Mouse (Mus musculus) megakaryocyte-erythroid progenitor cell, adult 5 weeks (primary cell): ENCODE measurements around the gene Fhod1. TPM values are rescaled to one million over a fixed set of nuclear protein-coding genes. Genes with fewer than 3 reads are reported as not detected.

Experiments used
- polyA plus RNA-seq: library from polyadenylated mRNA; stranded (reverse); fragments of >175 nt; gene quantifications from 2 replicates; pipeline ENCODE4 v1.2.3, GENCODE M21; 2012

The Fhod1 gene
- polyA plus RNA-seq: 23.7 and 27.7 TPM in 2 replicates

DNA sequence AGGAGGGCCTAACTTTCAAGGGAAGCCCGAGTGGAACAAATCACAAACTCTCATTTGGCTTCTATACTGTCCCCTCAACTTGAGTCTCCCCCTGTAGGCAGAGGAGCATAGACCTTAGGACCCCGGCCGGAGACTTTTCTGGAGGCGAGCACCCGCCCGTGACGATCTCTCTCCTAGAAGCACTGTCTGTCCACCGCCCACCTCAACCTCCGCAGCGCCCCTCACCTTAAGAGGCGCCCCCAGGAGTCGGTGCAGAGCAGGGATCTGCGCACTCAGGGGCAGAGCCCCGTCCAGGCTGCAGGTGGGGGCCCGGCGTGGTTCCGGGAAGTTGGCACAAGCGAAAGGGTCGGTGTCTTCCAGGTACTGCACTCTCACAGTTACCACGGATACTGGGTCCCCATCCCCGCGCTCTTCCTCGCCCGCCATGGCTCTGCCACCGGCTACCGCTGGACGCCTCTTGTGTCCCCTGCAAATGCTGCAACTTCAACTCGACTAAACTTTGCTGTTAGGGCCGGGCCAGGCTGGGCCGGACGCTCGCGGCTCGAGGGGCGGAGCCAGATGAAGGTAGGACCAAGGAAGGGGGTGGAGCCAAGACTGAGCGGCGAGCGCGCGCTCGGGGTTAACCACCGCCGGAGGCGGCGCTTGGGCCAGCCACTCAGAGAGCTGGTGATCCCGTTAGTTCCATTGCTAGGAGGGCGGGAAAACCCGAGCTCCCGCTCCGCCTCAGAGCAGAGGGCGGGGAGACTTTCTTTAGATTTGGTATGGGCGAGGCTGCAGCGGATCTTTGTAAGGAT lies at the start of gene Fhod1:
TSS of gene Fhod1 (minus strand) at position 526 of the 794 bp plus-strand sequence.

DNA sequence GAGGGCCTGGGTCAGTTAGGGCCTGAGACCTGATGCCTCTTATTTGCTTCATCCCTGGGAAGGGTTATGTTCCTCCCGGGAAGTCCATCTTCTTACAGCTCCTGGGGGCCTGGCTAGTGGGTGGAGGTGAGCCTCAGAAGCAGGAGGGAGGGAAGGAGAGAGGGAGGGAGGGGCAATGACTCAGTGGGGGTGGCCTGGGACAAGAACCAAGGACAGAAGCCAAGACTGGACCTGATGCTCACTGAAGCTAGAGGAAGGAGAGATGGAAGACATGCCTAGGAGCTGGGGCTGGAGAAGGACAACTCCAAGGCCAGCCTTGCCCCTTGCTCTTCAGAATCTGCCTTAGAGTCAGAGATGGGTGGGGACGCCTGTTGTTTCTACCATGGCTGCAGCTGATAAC lies 25.3 kb upstream of the Fhod1 start, which contains the start of gene Plekhg4:
TSS of gene Plekhg4 (plus strand) at position 243 of the 400 bp plus-strand sequence.

DNA sequence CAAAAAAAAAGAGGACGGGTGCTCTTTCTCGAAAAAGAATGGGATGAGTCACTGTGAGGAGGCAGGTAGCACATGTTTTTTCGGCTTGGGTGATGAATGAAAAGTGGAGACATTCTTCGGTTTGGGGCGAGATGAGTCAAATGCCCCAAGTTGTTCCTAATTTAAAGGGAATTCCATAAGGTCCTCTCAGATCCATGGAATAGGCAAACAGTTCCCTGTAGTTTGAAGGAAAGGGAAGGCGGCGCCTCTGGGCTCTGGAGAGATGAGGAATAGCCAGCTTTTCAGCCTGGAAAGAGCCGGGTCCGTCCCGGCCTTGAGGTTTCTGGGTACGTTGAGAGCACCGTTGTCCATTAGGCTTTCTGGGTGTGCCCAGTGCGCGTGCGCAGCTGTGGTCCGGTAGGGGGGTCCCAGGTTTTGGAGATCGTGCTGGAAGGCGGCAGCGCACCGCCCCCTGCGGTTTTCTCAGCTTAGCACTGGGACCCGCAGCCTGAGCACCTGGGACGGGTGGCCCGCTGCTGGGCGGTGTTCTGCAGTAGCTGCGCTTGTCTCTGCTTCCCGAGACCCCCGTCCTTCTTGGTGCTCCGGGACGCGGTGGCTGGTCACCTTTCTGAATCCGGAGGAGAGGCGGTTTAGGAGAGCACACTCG lies 820 bp upstream of the Fhod1 start, which contains the start of gene Slc9a5:
TSS of gene Slc9a5 (plus strand) at position 394 of the 646 bp plus-strand sequence.

DNA sequence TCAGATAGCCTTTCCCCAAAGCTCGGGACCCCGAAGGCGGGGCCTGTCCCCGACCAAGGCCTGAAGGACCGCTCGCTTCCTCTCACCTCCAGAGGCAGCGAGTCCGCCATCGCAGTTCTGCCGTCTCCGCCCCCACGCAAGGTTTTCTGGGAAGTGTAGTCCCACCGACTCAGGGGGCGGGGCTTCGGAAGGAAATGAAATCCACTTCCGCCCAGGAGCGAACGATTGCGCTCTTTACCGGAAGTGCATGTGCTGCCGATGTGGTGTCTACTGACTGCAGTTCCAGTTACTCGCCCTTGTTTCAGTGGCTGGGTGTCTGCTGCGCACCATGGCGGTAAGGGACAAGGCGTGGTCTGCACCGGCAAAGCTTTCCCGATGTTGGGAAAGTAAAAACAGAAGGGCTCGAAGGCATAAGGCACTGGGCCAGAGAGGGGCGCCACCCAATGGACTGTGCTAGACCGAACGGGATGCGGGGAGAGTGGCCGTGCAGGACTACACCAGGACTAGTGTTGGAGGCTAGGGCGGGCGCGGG lies 21.5 kb downstream of the Fhod1 start, which contains the start of the genes Lrrc29 and Tmem208:
TSS of gene Lrrc29 (minus strand) at position 138 of the 532 bp plus-strand sequence.
TSS of gene Tmem208 (plus strand) at position 214 of the 532 bp plus-strand sequence.

DNA sequence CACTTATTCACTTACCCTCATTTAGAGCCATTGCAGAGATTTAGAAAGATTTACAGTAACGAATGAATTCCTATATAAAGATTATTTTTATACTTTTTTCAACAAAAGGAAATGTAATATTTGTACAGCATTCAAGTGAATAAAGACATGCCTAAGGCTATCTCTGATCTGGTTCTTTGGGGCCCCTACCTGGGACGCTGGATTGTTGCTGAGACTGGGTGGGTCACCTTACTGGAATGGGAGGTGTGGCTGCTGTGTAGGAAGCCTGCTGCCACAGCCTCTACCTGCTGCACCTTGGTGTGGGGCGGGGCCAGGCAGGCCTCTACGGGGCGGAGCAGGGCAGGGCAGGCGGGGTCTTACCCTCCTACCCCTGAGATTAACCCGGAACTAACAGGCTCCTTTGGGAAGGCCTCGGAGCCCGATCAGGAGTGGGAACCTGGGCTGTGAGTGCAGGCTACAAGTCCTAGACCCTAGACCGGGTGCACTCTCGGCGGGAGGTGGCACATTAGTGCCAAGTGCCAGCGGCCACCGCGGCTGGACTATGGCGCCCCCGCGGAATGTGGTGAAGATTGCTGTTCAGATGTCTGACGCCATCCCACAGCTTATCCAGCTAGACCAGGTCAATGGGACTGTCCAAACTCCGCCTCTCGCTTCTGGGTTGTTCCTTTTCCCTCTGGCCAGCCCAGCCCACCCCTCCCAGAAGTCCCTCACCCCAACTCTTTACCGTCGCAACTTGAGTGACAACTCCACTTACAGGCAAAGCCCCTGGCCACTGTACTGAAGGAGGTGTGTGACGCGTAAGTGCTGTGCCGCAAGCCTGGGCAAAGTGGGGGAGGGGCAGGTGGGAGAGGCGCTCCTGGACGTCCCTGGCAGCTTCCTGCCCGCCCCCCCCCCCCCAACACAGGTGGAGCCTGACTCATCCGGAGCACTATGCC lies 42.3 kb downstream of the Fhod1 start, which contains the start of gene Elmo3:
TSS of gene Elmo3 (plus strand) at position 391 of the 935 bp plus-strand sequence.

DNA sequence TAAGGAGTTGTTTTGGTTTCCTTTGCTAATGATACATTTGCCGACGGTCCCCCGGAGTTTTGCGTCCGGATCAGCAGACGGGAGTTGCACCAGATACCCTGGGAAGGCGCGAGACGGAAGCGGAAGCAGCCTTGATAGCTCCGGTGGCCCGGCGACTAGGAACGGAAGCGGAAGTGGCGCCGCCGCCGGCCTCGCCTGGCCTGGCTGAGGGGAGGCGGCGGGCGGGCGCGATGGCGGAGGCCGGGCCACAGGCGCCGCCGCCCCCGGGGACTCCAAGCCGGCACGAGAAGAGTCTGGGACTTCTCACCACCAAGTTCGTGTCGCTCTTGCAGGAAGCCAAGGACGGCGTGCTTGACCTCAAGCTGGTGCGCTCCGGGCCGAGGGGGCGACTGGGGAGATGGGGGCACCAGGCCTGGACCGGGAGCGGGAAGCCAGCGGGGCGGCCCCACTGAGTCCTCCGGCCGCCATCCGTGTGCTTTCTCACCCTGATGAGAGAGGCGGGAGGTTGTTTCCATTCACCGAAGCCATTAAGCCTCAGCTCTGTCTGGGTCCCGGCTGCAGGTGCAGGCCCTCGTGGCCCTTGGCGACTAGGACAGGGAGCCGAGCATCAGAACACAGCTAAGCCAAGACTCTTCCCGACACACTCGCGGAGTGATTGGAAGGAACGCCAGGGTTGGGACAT lies 50.1 kb downstream of the Fhod1 start, which contains the start of gene E2f4:
TSS of gene E2f4 (plus strand) at position 153 of the 682 bp plus-strand sequence.

DNA sequence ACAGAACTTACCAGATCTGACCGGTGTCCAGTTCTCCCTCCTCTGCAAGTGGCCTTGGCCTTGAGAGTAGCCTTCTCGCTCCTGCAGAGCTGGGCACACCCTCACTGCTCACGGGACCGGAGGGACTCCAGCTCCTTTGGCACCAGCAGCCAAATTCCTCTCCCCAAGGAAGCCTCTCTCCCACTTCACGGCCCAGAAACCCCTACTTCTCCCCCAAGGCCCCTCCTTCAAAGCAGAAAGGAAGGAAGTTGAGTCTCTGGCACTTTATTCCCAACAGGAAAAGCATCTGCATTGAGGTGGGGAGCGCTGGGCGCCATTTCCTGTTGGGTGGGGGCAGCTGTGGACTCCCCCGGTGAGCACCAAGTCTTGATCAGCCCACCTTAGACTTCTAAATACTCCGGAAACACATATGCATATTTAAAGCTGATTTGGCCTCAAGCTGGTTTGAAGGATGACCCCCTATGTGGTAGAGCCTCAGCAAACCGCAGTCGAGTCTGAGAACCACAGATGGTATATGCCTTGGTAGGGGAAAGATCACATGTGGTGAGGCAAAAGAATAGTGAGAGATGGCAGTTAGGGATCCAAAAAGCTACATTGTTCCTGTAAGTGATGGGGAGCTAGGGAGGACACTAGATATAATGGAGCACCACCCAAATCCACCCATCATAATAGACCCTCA lies 51.7 kb downstream of the Fhod1 start, which contains the start of gene Exoc3l:
TSS of gene Exoc3l (minus strand) at position 207 of the 679 bp plus-strand sequence.

DNA sequence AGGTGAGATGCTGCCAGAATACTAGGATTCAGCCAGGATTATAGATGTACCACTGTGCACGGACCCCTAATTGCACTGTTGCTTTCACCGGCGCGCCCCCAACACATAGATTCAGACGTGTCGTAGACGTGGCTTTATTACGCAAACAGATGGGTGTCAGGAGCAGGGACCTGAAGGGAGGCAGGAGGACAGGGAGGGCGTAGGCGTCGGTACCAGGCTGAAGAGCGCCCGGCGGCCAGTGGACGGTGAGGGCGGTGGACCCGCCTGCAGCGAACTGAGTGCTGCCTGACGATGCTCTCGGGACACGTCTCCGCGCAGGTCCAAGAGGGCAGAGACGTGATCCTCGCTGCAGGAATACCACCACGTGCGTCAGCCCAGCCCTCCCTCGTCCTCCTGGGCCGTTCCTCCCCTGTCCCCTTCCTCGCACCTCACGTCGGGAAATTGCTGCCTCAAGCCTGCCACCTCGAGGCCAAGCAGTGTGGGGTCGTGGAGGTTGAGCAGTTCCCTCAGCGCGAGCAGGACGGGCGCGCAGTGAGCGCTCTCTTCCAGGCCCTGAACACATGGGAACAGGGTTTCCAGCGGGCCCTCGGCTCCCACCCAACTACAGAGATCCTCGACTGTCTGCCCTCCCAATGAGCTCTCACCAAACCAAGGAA lies 57.8 kb downstream of the Fhod1 start, which contains the start of gene 4931428F04Rik:
TSS of gene 4931428F04Rik (minus strand) at position 60 of the 656 bp plus-strand sequence.

Other genes starting within 250 kb of the Fhod1 start
- gene Ces4a, start 216.2 kb downstream of the Fhod1 start, polyA plus RNA-seq: not detected in 2 replicates
- gene Cbfb, start 177.3 kb downstream of the Fhod1 start, polyA plus RNA-seq: 37.9 and 39.6 TPM in 2 replicates
- 5.9 and 6.6 TPM in 2 replicates for gene D230025D16Rik, start 122.8 kb downstream of the Fhod1 start, polyA plus RNA-seq
- gene B3gnt9, start 92.8 kb downstream of the Fhod1 start, polyA plus RNA-seq: 2.3 and 3.5 TPM in 2 replicates
- 29.0 and 32.2 TPM in 2 replicates for gene Tradd, start 83.3 kb downstream of the Fhod1 start, polyA plus RNA-seq
- gene Fbxl8, start 83.3 kb downstream of the Fhod1 start, polyA plus RNA-seq: 6.1 and 10.2 TPM in 2 replicates
- gene Hsf4, start 78.2 kb downstream of the Fhod1 start, polyA plus RNA-seq: 0.05 and 0.12 TPM in 2 replicates
- gene Nol3, start 71.8 kb downstream of the Fhod1 start, polyA plus RNA-seq: 0.22 TPM in 1 of 2 replicates, not detected in the other
- gene 4931428F04Rik, start 58.1 kb downstream of the Fhod1 start, polyA plus RNA-seq: 3.8 and 4.6 TPM in 2 replicates
- gene Exoc3l, start 51.9 kb downstream of the Fhod1 start, polyA plus RNA-seq: 5.4 and 6.5 TPM in 2 replicates
- 60.7 and 71.9 TPM in 2 replicates for gene E2f4, start 50.3 kb downstream of the Fhod1 start, polyA plus RNA-seq
- 1.5 and 2.0 TPM in 2 replicates for gene Elmo3, start 42.4 kb downstream of the Fhod1 start, polyA plus RNA-seq
- 1.2 and 1.3 TPM in 2 replicates for gene Lrrc29, start 21.7 kb downstream of the Fhod1 start, polyA plus RNA-seq
- gene Tmem208, start 21.6 kb downstream of the Fhod1 start, polyA plus RNA-seq: 23.7 and 24.6 TPM in 2 replicates
- 2.1 and 2.9 TPM in 2 replicates for gene Slc9a5, start 890 bp upstream of the Fhod1 start, polyA plus RNA-seq
- gene Plekhg4, start 25.3 kb upstream of the Fhod1 start, polyA plus RNA-seq: 0.06 and 0.10 TPM in 2 replicates
- not detected in 2 replicates for gene Kctd19, start 65.5 kb upstream of the Fhod1 start, polyA plus RNA-seq
- gene Lrrc36, start 65.6 kb upstream of the Fhod1 start, polyA plus RNA-seq: 0.42 and 0.69 TPM in 2 replicates
- 1.6 and 2.3 TPM in 2 replicates for gene Tppp3, start 123.6 kb upstream of the Fhod1 start, polyA plus RNA-seq
- gene Zdhhc1, start 148.9 kb upstream of the Fhod1 start, polyA plus RNA-seq: 15.9 and 23.7 TPM in 2 replicates
- 0.16 TPM in 1 of 2 replicates, not detected in the other for gene Hsd11b2, start 170.8 kb upstream of the Fhod1 start, polyA plus RNA-seq
- gene Atp6v0d1, start 218.1 kb upstream of the Fhod1 start, polyA plus RNA-seq: 44.5 and 45.7 TPM in 2 replicates